Mouse (Mus musculus) hindbrain, embryonic 10.5 days (tissue): ENCODE data around the gene Gm3012. TPM values are rescaled to one million over a fixed set of nuclear protein-coding genes. Genes with fewer than 3 reads are reported as not detected.
"Not testable (repeated sequence)": the region's sequence is repeated elsewhere in the genome, so short reads cannot be mapped to it uniquely, and the experiment has no call there.

Experiments used
- DNase-seq: peaks from one replicate; pipeline ENCODE4 v3.0.0-alpha.2; 2017; ENCODE audit warnings: low spot score
- H3K27ac ChIP-seq: fragments of 300-500 bp; sonication (generic); 2 replicates; pipeline ENCODE4 v1.5.1; 2016; ENCODE audit warnings: mild to moderate bottlenecking, moderate library complexity
- H3K27me3 ChIP-seq: fragments of 300-500 bp; sonication (generic); 2 replicates; pipeline ENCODE4 v1.6.1; 2016; ENCODE audit warnings: mild to moderate bottlenecking; ENCODE audit not compliant: poor library complexity, insufficient read depth, severe bottlenecking
- H3K36me3 ChIP-seq: fragments of 300-500 bp; sonication (generic); 2 replicates; pipeline ENCODE4 v1.6.1; 2016; ENCODE audit warnings: mild to moderate bottlenecking, moderate library complexity
- H3K4me1 ChIP-seq: fragments of 300-500 bp; sonication (generic); replicated peaks from 2 replicates; pipeline ENCODE4 v1.6.1; 2016; ENCODE audit warnings: mild to moderate bottlenecking
- H3K4me3 ChIP-seq: fragments of 300-500 bp; sonication (generic); 2 replicates; pipeline ENCODE4 v1.5.1; 2016; ENCODE audit warnings: mild to moderate bottlenecking, moderate library complexity
- H3K9me3 ChIP-seq: fragments of 300-500 bp; sonication (generic); 2 replicates; pipeline ENCODE4 v1.6.1; 2016; ENCODE audit warnings: mild to moderate bottlenecking, moderate library complexity
- WGBS: fragments of 180-500 bp; shearing (Covaris S2); methylation state at CpG from one replicate; pipeline ENCODE4 v1.1.7; 2016; 5-methylcytosine and 5-hydroxymethylcytosine counted together
- polyA plus RNA-seq: library from polyadenylated mRNA; unstranded; fragments of >200 nt; fragmentation: Nextera tagmentation; extraction: Ambion mirVana; gene quantifications from 2 replicates; pipeline ENCODE4 v1.2.1, GENCODE M21; 2016

Gene Gm3012
- polyA plus RNA-seq, result not detected in 2 replicates

GRCm38 (mm10) chr14:3634212-3634611 lies at the start of gene Gm3012:
Gene Gm3012, plus strand, starts transcription at chr14:3634512.
- WGBS, result no CpG with 5 or more reads among the region's 2 CpGs
- not testable (repeated sequence) for DNase-seq, H3K27ac ChIP-seq, H3K36me3 ChIP-seq, H3K4me1 ChIP-seq, H3K27me3 ChIP-seq, H3K4me3 ChIP-seq, H3K9me3 ChIP-seq

GRCm38 (mm10) chr14:3651730-3652129 lies 17.4 kb downstream of the Gm3012 start, which contains the start of gene Gm3020:
Gene Gm3020, plus strand, starts transcription at chr14:3652030.
- not testable (repeated sequence) for H3K9me3 ChIP-seq, H3K4me3 ChIP-seq, DNase-seq, H3K4me1 ChIP-seq, H3K36me3 ChIP-seq, H3K27ac ChIP-seq, H3K27me3 ChIP-seq
- no CpG with 5 or more reads among the region's 32 CpGs for WGBS

GRCm38 (mm10) chr14:3688483-3688882 lies 54.2 kb downstream of the Gm3012 start, which contains the start of gene Gm3043:
Gene Gm3043, plus strand, starts transcription at chr14:3688783.
- H3K4me3 ChIP-seq, DNase-seq, H3K27ac ChIP-seq, H3K4me1 ChIP-seq, H3K36me3 ChIP-seq, H3K9me3 ChIP-seq, H3K27me3 ChIP-seq: not testable (repeated sequence)
- WGBS, result no CpG with 5 or more reads among the region's 3 CpGs

Other genes starting within 250 kb of the Gm3012 start
- gene Gm10413, start 239.4 kb upstream of the Gm3012 start, polyA plus RNA-seq, result not detected in 2 replicates
- 1.0 and 1.6 TPM in 2 replicates for gene Gm10409, start 221.9 kb upstream of the Gm3012 start, polyA plus RNA-seq
- 1.1 and 1.2 TPM in 2 replicates for gene Gm3005, start 206.4 kb upstream of the Gm3012 start, polyA plus RNA-seq
- not detected in 2 replicates for gene Gm10408, start 185.1 kb upstream of the Gm3012 start, polyA plus RNA-seq
- gene Gm3020, start 17.5 kb downstream of the Gm3012 start, polyA plus RNA-seq, result 1.0 and 1.6 TPM in 2 replicates
- not detected in 2 replicates for gene Gm3043, start 54.3 kb downstream of the Gm3012 start, polyA plus RNA-seq
- gene Gm3002, start 175.6 kb downstream of the Gm3012 start, polyA plus RNA-seq, result 0.16 and 0.37 TPM in 2 replicates
- not detected in 2 replicates for gene Gm3033, start 211.7 kb downstream of the Gm3012 start, polyA plus RNA-seq
- gene Gm2916, start 249.7 kb downstream of the Gm3012 start, polyA plus RNA-seq, result not detected in 2 replicates